Mouse (Mus musculus): ENCODE measurements around the gene Abcb4. TPM values are rescaled to one million over a fixed set of nuclear protein-coding genes. Genes with fewer than 3 reads are reported as not detected.

Gene Abcb4
- polyA plus RNA-seq, 1 experiment from 2014 or later = not detected

DNA sequence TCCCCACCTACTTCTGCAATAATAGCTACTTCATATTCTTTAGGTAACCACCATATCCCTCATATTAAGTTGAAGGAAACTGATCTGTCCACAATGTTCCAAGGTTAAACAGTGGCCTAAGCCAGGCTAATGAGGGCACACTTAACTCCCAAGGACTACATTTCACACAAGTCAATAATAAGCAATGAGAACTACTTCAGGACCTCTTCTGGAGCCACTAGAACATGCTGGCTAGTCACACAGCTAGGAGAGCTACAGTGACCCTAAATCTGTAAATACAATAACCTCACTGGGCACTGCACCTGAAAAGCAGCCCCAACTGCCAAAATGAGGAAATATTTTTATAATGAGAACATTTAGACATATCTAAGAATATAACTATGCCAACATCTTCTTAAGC is 81.2 kb downstream of the Abcb4 start:
- Histone ChIP-seq H3K27ac (ENCODE audit: low read depth, low read length) (no peak overlapping the region), H3K36me3 (ENCODE audit: control insufficient read depth, insufficient read depth, low read length) (peaks cover 46% of the 10 kb centered on the region), H3K9me3 (ENCODE audit: control insufficient read depth, low read length) (no peaks in the 10 kb centered on the region), H3K9ac (ENCODE audit: low read depth, low read length) (no peak overlapping the region), H3K4me1 (ENCODE audit: control insufficient read depth, insufficient read depth, low read length) (no peaks in the 10 kb centered on the region), H3K4me2 (replicated peaks; ENCODE audit: low read depth, low read length) (no peak overlapping the region), H3K27me3 (ENCODE audit: control insufficient read depth, insufficient read depth, low read length) (no peaks in the 10 kb centered on the region), H3K4me3 (ENCODE audit: low read length) (no peak overlapping the region)
- no peak for ATAC-seq (ENCODE audit: low FRiP score, low TSS enrichment)

DNA sequence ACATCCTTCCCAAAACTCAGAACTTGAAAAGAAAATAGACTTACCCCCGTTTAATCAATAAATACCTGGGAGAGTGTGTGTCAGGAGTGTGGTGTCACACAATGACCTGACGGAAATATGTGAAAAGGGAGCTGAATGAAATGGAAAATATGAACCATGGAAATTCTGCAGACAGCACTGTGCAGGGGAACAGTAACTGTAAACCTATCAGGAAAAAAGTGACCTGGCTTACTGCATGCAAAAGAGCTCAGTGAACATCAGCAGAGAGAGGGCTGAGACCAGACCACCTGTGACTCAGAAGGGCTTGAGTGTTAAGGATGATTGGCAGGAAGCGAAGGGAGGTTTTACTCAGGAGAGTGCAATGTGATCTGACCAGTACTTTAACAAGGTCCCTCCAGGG is 92.0 kb downstream of the Abcb4 start:
- Histone ChIP-seq H3K4me1 (ENCODE audit: control insufficient read depth, insufficient read depth, low read length) (no peaks in the 10 kb centered on the region), H3K9ac (ENCODE audit: low read depth, low read length) (no peak overlapping the region), H3K9me3 (ENCODE audit: control insufficient read depth, low read length) (no peaks in the 10 kb centered on the region), H3K4me3 (ENCODE audit: low read length) (no peak overlapping the region), H3K4me2 (replicated peaks; ENCODE audit: low read depth, low read length) (no peak overlapping the region), H3K36me3 (ENCODE audit: control insufficient read depth, insufficient read depth, low read length) (peaks cover 40% of the 10 kb centered on the region; the same call in 1 of the 2 replicates), H3K27me3 (ENCODE audit: control insufficient read depth, insufficient read depth, low read length) (no peaks in the 10 kb centered on the region), H3K27ac (ENCODE audit: low read depth, low read length) (no peak overlapping the region)
- WGBS = 95% methylated on average over 3 of the region's 3 CpGs
- no peak for ATAC-seq (ENCODE audit: low FRiP score, low TSS enrichment)

- no peak overlapping the region for H3K9ac ChIP-seq (ENCODE audit: low read depth, low read length)
- H3K27ac ChIP-seq (ENCODE audit: low read depth, low read length) = no peak overlapping the region
- H3K36me3 ChIP-seq (ENCODE audit: control insufficient read depth, insufficient read depth, low read length) = peaks cover 35% of the 10 kb centered on the region; the same call in 1 of the 2 replicates
- no peaks in the 10 kb centered on the region for H3K9me3 ChIP-seq (ENCODE audit: control insufficient read depth, low read length)
- WGBS = 93% methylated on average over 5 of the region's 5 CpGs
- H3K4me3 ChIP-seq (ENCODE audit: low read length) = no peak overlapping the region
- H3K4me1 ChIP-seq (ENCODE audit: control insufficient read depth, insufficient read depth, low read length) = no peaks in the 10 kb centered on the region
- ATAC-seq (ENCODE audit: low FRiP score, low TSS enrichment) = no peak
- no peak overlapping the region for H3K4me2 ChIP-seq (replicated peaks; ENCODE audit: low read depth, low read length)
- no peaks in the 10 kb centered on the region for H3K27me3 ChIP-seq (ENCODE audit: control insufficient read depth, insufficient read depth, low read length)
Measured at GRCm38 (mm10) chr5:8987925-8988324, 94.4 kb downstream of the Abcb4 start.

DNA sequence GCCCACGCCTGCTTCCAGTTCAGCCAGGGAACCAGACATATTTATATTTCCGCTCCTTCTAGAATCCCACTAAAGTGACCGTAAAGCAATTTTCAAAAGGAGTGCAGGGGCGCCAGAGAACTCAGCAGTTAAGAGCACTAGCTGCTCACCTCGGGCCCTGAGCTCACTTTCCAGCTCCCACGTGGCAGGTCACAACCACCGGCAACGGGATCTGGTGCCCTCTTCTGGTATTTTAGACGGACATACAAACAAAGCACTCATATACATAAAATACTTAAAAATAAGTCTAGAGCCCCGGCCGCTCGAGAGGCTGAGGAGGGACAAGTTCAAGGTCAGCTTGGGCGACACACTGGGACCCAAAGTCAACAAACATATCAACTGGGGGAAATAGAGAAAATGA is 97.0 kb downstream of the Abcb4 start:
- H3K36me3 ChIP-seq (ENCODE audit: control insufficient read depth, insufficient read depth, low read length) = peaks cover 27% of the 10 kb centered on the region; the same call in 1 of the 2 replicates
- H3K9me3 ChIP-seq (ENCODE audit: control insufficient read depth, low read length) = no peaks in the 10 kb centered on the region
- H3K4me2 ChIP-seq (replicated peaks; ENCODE audit: low read depth, low read length) = no peak overlapping the region
- no peaks in the 10 kb centered on the region for H3K27me3 ChIP-seq (ENCODE audit: control insufficient read depth, insufficient read depth, low read length)
- H3K27ac ChIP-seq (ENCODE audit: low read depth, low read length) = no peak overlapping the region
- H3K4me3 ChIP-seq (ENCODE audit: low read length) = no peak overlapping the region
- H3K4me1 ChIP-seq (ENCODE audit: control insufficient read depth, insufficient read depth, low read length) = no peaks in the 10 kb centered on the region
- WGBS = 84% methylated on average over 13 of the region's 13 CpGs
- ATAC-seq (ENCODE audit: low FRiP score, low TSS enrichment) = no peak
- H3K9ac ChIP-seq (ENCODE audit: low read depth, low read length) = no peak overlapping the region

GRCm38 (mm10) chr5:8991626-8992025 is 98.1 kb downstream of the Abcb4 start:
- H3K9ac ChIP-seq (ENCODE audit: low read depth, low read length) = no peak overlapping the region
- H3K36me3 ChIP-seq (ENCODE audit: control insufficient read depth, insufficient read depth, low read length) = peaks cover 20% of the 10 kb centered on the region; the same call in 1 of the 2 replicates
- no peaks in the 10 kb centered on the region for H3K9me3 ChIP-seq (ENCODE audit: control insufficient read depth, low read length)
- no peaks in the 10 kb centered on the region for H3K4me1 ChIP-seq (ENCODE audit: control insufficient read depth, insufficient read depth, low read length)
- H3K4me2 ChIP-seq (replicated peaks; ENCODE audit: low read depth, low read length) = no peak overlapping the region
- H3K4me3 ChIP-seq (ENCODE audit: low read length) = no peak overlapping the region
- no peak for ATAC-seq (ENCODE audit: low FRiP score, low TSS enrichment)
- H3K27ac ChIP-seq (ENCODE audit: low read depth, low read length) = no peak overlapping the region
- WGBS = 89% methylated on average over 16 of the region's 16 CpGs
- H3K27me3 ChIP-seq (ENCODE audit: control insufficient read depth, insufficient read depth, low read length) = no peaks in the 10 kb centered on the region

DNA sequence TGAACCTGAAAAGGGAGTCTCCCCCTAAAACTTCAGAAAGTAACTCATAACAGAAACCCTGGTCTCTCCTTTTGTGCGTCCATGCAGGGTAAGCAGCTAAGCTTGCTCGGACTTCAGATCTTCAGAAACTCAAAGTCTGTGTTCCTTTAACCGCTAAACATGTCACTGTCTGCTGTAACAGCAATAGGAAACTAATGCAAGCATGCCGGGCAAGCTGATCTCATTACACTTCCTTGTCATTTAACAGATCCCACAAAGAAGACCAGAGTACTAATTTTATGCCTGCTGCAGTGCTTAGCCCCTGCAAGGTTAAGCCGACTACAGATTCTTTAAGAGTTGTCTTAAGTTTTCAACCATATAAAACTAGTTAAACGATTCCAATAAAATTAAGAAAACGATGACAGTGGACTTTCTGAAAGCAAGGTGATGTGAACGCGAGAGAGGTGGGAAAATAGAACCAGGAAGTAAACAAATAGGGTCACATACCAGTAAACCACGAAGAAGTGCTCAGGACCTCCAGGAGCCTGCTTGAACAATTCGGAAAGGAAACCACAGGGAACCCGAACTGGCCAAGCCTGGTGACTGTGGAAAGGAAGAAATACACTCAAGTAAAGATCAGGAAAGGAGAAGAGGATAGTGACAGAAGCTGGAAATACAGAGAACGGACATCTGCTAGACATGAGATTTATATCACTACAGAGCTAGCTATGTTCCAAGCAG is 102.6 kb downstream of the Abcb4 start:
- Histone ChIP-seq H3K27me3 (ENCODE audit: control insufficient read depth, insufficient read depth, low read length) (no peaks in the 10 kb centered on the region), H3K4me1 (ENCODE audit: control insufficient read depth, insufficient read depth, low read length) (no peaks in the 10 kb centered on the region)

DNA sequence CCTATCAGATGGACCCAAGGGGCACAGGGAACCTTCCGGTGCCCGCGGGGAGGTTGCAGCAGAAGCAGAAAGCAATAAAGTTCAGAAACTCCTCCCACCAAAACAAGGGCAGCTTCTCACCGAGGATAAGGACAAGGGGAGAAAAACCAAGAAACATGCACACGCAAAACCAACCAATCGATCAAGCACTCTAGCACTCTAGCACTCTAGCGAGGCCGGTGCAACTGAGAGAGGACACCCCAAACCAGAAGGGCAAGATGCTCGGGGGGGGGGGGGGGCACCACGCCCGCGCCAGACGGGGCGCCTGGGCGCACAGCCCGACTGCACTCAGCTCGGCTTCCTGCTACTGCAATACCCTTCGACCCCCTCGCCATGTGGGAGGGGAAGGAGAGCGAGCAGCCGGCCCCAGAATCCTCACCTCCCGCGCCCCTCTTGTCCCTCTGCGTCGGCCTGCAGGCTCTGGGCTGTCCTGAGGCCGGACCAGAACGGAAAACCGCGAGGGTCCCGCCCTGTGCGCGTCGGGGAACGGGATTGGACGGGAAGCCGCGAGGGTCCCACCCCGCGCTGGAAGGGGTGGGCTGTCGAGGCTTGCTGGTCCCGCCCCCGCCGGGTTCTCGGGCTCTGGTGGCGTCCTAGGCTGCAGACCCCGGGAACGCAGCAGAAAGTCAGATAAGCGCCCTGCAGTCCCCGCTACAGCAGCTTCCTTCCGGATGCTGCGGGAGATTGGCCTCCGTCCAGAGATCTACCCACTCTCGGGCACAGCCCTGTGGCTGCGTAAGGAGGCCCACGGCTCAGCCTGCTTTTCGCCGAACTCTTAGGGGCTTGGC is 103.4 kb downstream of the Abcb4 start, which contains the start of gene Crot:
Crot (minus strand) TSS at position 639 of the 827 bp plus-strand sequence.
- ATAC-seq (ENCODE audit: low FRiP score, low TSS enrichment) = peak; percentile 100
- H3K27ac ChIP-seq (ENCODE audit: low read depth, low read length) = peak within 1 kb of the TSS; percentile 83
- H3K27me3 ChIP-seq (ENCODE audit: control insufficient read depth, insufficient read depth, low read length) = no peaks in the 10 kb centered on the region
- WGBS = 0% methylated on average over 45 of the region's 57 CpGs
- H3K9me3 ChIP-seq (ENCODE audit: control insufficient read depth, low read length) = no peaks in the 10 kb centered on the region
- H3K4me2 ChIP-seq (replicated peaks; ENCODE audit: low read depth, low read length) = peak within 1 kb of the TSS; percentile 66
- peaks cover 4% of the 10 kb centered on the region; the same call in 1 of the 2 replicates for H3K36me3 ChIP-seq (ENCODE audit: control insufficient read depth, insufficient read depth, low read length)
- peak within 1 kb of the TSS; percentile 74 for H3K4me3 ChIP-seq (ENCODE audit: low read length)
- H3K9ac ChIP-seq (ENCODE audit: low read depth, low read length) = peak within 1 kb of the TSS; percentile 74
- H3K4me1 ChIP-seq (ENCODE audit: control insufficient read depth, insufficient read depth, low read length) = no peaks in the 10 kb centered on the region

More for the DNA sequence above, 102.6 kb downstream of the Abcb4 start:
- peaks cover 4% of the 10 kb centered on the region; the same call in 1 of the 2 replicates for H3K36me3 ChIP-seq (ENCODE audit: control insufficient read depth, insufficient read depth, low read length)
- no peak for ATAC-seq (ENCODE audit: low FRiP score, low TSS enrichment)
- peak overlapping the region; percentile 66 for H3K4me2 ChIP-seq (replicated peaks; ENCODE audit: low read depth, low read length)
- 11% methylated on average over 13 of the region's 13 CpGs for WGBS
- no peak overlapping the region for H3K27ac ChIP-seq (ENCODE audit: low read depth, low read length)
- H3K9me3 ChIP-seq (ENCODE audit: control insufficient read depth, low read length) = no peaks in the 10 kb centered on the region
- H3K4me3 ChIP-seq (ENCODE audit: low read length) = peak overlapping the region; percentile 74
- peak overlapping the region; percentile 74 for H3K9ac ChIP-seq (ENCODE audit: low read depth, low read length)

- Histone ChIP-seq H3K4me2 (replicated peaks; ENCODE audit: low read depth, low read length) (peak overlapping the region; percentile 66), H3K9me3 (ENCODE audit: control insufficient read depth, low read length) (no peaks in the 10 kb centered on the region), H3K27ac (ENCODE audit: low read depth, low read length) (peak overlapping the region; percentile 83), H3K4me1 (ENCODE audit: control insufficient read depth, insufficient read depth, low read length) (no peaks in the 10 kb centered on the region), H3K4me3 (ENCODE audit: low read length) (peak overlapping the region; percentile 74), H3K27me3 (ENCODE audit: control insufficient read depth, insufficient read depth, low read length) (no peaks in the 10 kb centered on the region), H3K36me3 (ENCODE audit: control insufficient read depth, insufficient read depth, low read length) (peaks cover 2% of the 10 kb centered on the region; the same call in 1 of the 2 replicates), H3K9ac (ENCODE audit: low read depth, low read length) (peak overlapping the region; percentile 74)
- 4% methylated on average over 8 of the region's 8 CpGs for WGBS
- peak; percentile 41 for ATAC-seq (ENCODE audit: low FRiP score, low TSS enrichment)
Measured at GRCm38 (mm10) chr5:8997513-8997895, 104.0 kb downstream of the Abcb4 start.

- 76% methylated on average over 4 of the region's 4 CpGs for WGBS
- Histone ChIP-seq H3K27me3 (ENCODE audit: control insufficient read depth, insufficient read depth, low read length) (no peaks in the 10 kb centered on the region), H3K36me3 (ENCODE audit: control insufficient read depth, insufficient read depth, low read length) (no peaks in the 10 kb centered on the region)
Measured at GRCm38 (mm10) chr5:8999108-8999507, 105.6 kb downstream of the Abcb4 start.

More at GRCm38 (mm10) chr5:8999108-8999507, 105.6 kb downstream of the Abcb4 start:
- H3K9me3 ChIP-seq (ENCODE audit: control insufficient read depth, low read length) = no peaks in the 10 kb centered on the region
- no peak overlapping the region for H3K4me2 ChIP-seq (replicated peaks; ENCODE audit: low read depth, low read length)
- H3K9ac ChIP-seq (ENCODE audit: low read depth, low read length) = no peak overlapping the region
- no peak for ATAC-seq (ENCODE audit: low FRiP score, low TSS enrichment)
- no peak overlapping the region for H3K4me3 ChIP-seq (ENCODE audit: low read length)
- no peaks in the 10 kb centered on the region for H3K4me1 ChIP-seq (ENCODE audit: control insufficient read depth, insufficient read depth, low read length)
- H3K27ac ChIP-seq (ENCODE audit: low read depth, low read length) = no peak overlapping the region

Data from kidney, embryonic 14.5 days (tissue).